Mouse (Mus musculus): ENCODE data around the gene Zbtb24. TPM values are rescaled to one million over a fixed set of nuclear protein-coding genes. Genes with fewer than 3 reads are reported as not detected.

Gene Zbtb24
- polyA plus RNA-seq (2017; shearing (Covaris generic)), result 26.8 TPM

DNA sequence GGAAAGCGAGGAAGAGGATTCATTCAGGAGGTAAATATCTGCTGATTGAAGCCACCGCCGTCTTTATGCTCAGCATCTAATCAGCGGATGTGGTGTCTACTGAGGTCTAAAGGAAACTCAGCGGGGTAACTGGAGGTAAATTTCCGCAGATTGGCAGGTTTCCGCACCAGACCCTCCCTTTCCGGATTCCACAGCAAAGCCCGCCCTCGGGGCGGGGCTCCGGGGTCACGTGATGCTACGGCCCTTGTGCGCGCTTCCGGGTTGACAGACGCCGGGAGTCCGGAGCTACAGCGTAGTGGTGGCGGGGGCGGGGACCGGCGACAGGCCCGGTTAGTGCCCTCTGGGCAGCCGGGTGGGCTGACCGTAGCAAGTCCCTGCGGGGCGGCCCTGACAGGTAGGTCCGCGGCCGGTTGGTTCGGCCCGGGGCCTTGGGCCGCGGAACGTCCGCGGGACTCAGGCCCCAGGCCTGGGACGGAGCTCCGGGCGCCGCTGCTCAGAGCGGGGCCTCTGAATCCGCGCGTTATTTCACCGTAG lies at the start of gene Zbtb24:
Gene Zbtb24, plus strand, starts transcription at position 247 of the 534 bp plus-strand sequence.

DNA sequence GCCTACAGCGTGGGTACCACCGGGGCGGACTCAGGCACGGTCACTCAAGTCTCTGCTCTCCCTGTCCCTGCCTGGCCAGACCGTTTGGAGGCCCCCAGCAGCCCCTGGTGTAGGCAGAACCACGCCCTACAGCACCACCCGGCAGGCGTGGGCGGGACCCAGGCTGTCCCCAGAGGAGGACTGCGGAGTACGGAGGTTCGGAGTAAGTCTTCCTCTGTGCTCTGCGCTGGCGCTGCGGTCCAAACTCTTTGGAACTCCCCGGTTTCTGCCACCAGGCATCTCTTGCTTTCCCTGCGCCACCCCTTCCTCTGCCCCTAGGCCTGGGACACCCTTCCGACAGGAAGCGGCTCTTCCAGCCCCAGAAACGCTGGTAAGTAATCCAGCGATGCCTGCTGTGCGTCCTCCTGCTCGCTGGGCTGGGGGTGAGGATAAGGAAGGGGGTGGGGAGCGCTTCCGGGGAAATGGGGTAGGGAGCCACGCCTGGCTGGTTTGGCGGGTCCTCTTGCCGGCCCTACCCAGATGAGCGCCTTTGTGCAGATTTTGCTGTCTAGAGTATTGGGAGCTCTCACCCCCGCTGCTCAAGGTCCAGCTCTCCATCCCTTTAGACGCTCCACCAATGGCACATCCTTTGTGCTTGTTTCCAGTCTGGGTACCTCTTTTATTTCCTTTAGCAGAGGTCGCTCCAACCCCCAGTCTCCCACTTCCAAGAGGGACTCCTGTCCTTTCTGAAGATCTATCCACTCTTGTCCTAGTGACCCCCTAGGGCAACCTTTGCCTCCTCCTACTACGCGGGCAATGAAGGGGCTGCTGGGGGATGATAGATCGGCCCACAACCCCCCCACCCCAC lies 26.2 kb downstream of the Zbtb24 start, which contains the start of gene Mical1:
Gene Mical1, plus strand, starts transcription at position 144 of the 847 bp plus-strand sequence.

DNA sequence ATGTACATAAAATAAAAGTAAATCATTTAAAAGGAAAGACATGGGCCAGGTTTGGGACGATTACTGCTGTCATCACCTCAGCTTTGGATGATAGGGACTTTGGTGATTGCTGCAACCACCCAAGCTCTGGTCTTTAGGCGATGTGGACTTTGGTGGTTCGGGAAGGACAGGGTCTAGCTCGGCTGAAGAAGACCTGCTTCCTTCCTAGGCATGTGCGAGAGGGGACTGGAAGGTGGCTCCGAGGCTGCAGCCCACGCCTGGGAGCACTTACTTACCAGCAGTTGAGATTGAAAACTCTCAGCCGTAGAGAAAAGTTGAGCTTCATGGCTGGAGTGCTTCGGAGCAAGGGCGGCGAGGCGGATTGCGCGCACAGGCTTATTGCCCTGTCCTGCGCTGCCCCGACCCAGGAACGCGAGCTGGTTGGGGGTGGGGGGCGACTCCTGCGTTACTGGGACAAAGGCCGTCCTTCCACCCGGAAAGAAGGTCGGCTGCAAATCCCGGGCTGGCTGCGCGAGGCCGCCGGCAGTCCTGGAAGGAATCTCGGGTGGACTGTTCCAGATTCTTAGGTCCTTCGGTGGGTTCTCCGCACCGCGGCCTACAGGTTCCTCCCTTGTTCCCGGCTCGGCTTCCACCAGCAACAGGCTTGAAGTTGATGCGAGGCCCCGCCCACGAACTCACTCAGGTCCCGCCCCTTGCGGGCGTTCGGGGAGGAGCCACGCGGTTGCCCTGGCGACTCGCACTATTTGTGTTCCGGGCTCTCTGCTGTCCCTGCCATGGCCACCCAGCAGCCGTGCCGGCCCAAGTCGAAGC lies 39.7 kb downstream of the Zbtb24 start, which contains the start of the genes Smpd2 and Ppil6:
Gene Smpd2, minus strand, starts transcription at position 662 of the 810 bp plus-strand sequence.
Gene Ppil6, plus strand, starts transcription at position 732 of the 810 bp plus-strand sequence.

Other genes starting within 250 kb of the Zbtb24 start
- 15.0 TPM for gene Fig4, start 147.1 kb upstream of the Zbtb24 start, polyA plus RNA-seq (2017; shearing (Covaris generic))
- not detected for gene Ak9, start 146.4 kb upstream of the Zbtb24 start, polyA plus RNA-seq (2017; shearing (Covaris generic))
- gene Mical1, start 25.9 kb downstream of the Zbtb24 start, polyA plus RNA-seq (2017; shearing (Covaris generic)), result 117 TPM
- 25.8 TPM for gene Smpd2, start 40.0 kb downstream of the Zbtb24 start, polyA plus RNA-seq (2017; shearing (Covaris generic))
- gene Ppil6, start 40.1 kb downstream of the Zbtb24 start, polyA plus RNA-seq (2017; shearing (Covaris generic)), result not detected
- gene Cd164, start 69.0 kb downstream of the Zbtb24 start, polyA plus RNA-seq (2017; shearing (Covaris generic)), result 240 TPM

Measured in effector memory CD4-positive, alpha-beta T cell, adult 5 months (primary cell).